In the genomic region with DNA sequence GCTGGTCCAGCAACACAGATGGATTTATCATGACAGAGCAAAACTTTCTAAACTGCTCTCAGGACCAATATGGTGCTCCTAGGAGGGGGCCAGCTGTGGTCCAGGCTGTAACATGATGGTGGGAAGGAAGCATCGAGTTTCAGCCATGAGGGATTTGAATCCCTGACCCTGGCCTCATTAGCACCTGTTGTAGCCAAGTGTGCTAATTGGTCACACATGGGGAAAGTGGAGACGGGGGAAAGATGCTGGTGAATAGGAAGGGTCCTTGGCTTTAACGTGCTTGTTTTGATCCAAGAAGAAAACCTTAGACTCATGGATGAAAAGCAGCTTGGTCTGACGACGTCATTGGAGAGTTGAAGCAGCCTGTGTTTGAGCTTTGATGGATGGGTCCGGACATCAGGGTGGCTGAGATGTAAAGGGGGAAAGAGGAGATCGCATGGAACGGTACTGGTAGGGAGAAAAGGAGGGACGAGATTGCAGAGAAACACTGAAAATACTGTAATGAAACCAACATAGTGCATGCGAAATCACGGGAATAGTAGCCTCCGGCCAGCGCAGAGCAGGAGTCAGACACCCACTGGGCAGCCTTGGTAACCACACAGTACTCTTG, we compare ENCODE assay signal across 25 mouse cellular contexts.
DNase-seq lines count a peak whose midpoint lies in the region; ATAC-seq lines count a peak whose summit lies in the region.
"Had no signal": no experiment of that assay in that cellular context is flagged by ENCODE, and none has a peak within 500 bp of the region (broad histone marks: within the 10 kb centered on the region; RNA-seq: fewer than 3 reads in every experiment).

No protein-coding gene starts in this region.

- no peaks in the 10 kb centered on the region for H3K4me1 ChIP-seq in hindbrain, embryonic 11.5 days (replicated peaks; ENCODE audit: control insufficient read depth, insufficient read depth, low read length)
- H3K4me1 ChIP-seq in hindbrain, embryonic 16.5 days (ENCODE audit: control insufficient read depth, insufficient read depth, low read depth, low read length), result no peaks in the 10 kb centered on the region
- H3K4me1 ChIP-seq in embryonic facial prominence, embryonic 10.5 days, result peaks cover 9% of the 10 kb centered on the region
- peaks cover 15% of the 10 kb centered on the region for H3K4me1 ChIP-seq in limb, embryonic 10.5 days
- H3K4me1 ChIP-seq in midbrain, embryonic 13.5 days (replicated peaks), result no peaks in the 10 kb centered on the region
- H3K4me1 ChIP-seq: heart, embryonic 13.5 days; hindbrain, embryonic 13.5 days; intestine, embryonic 15.5 days; liver, embryonic 15.5 days; midbrain, embryonic 12.5 days had no signal

- H3K9ac ChIP-seq in hindbrain, embryonic 11.5 days (ENCODE audit: low read depth, low read length), result no peak overlapping the region
- H3K9ac ChIP-seq in hindbrain, embryonic 16.5 days (ENCODE audit: low read depth, low read length), result no peak overlapping the region
- H3K9ac ChIP-seq in midbrain, embryonic 13.5 days (replicated peaks), result no peak overlapping the region
- H3K9ac ChIP-seq: forebrain, embryonic 13.5 days; heart, embryonic 13.5 days; hindbrain, embryonic 13.5 days; intestine, embryonic 15.5 days; liver, embryonic 15.5 days; midbrain, embryonic 12.5 days had no signal

- H3K27ac ChIP-seq in hindbrain, embryonic 11.5 days (ENCODE audit: low read depth, low read length), result no peak overlapping the region
- H3K27ac ChIP-seq in hindbrain, embryonic 16.5 days (ENCODE audit: low read depth, low read length), result no peak overlapping the region
- no peak overlapping the region for H3K27ac ChIP-seq in embryonic facial prominence, embryonic 10.5 days (replicated peaks)
- H3K27ac ChIP-seq in limb, embryonic 10.5 days, result 0 out of 2 replicates have a peak overlapping the region, but pooled peaks have one; percentile 22
- H3K27ac ChIP-seq in midbrain, embryonic 13.5 days, result no peak overlapping the region
- H3K27ac ChIP-seq: forebrain, embryonic 13.5 days; heart, embryonic 13.5 days; hindbrain, embryonic 13.5 days; intestine, embryonic 15.5 days; liver, embryonic 15.5 days; midbrain, embryonic 12.5 days had no signal

- H3K4me3 ChIP-seq in hindbrain, embryonic 11.5 days (ENCODE audit: low read depth, low read length), result no peak overlapping the region
- H3K4me3 ChIP-seq in hindbrain, embryonic 16.5 days (ENCODE audit: low read length), result no peak overlapping the region
- H3K4me3 ChIP-seq in embryonic facial prominence, embryonic 10.5 days, result no peak overlapping the region
- no peak overlapping the region for H3K4me3 ChIP-seq in limb, embryonic 10.5 days
- H3K4me3 ChIP-seq in midbrain, embryonic 13.5 days (replicated peaks), result no peak overlapping the region
- H3K4me3 ChIP-seq: erythroblast, embryonic 14.5 days; forebrain, embryonic 13.5 days; heart, embryonic 13.5 days; hindbrain, embryonic 13.5 days; intestine, embryonic 15.5 days; liver, embryonic 15.5 days; midbrain, embryonic 12.5 days had no signal

- H3K4me2 ChIP-seq in hindbrain, embryonic 11.5 days (replicated peaks; ENCODE audit: low read depth, low read length), result no peak overlapping the region
- H3K4me2 ChIP-seq in hindbrain, embryonic 16.5 days (ENCODE audit: low read length), result no peak overlapping the region
- H3K4me2 ChIP-seq in midbrain, embryonic 13.5 days (replicated peaks), result no peak overlapping the region
- H3K4me2 ChIP-seq: forebrain, embryonic 13.5 days; heart, embryonic 13.5 days; hindbrain, embryonic 13.5 days; intestine, embryonic 15.5 days; liver, embryonic 15.5 days; midbrain, embryonic 12.5 days had no signal

- no peaks in the 10 kb centered on the region for H3K27me3 ChIP-seq in hindbrain, embryonic 11.5 days (ENCODE audit: control insufficient read depth, insufficient read depth, low read length)
- H3K27me3 ChIP-seq in hindbrain, embryonic 16.5 days (replicated peaks; ENCODE audit: control insufficient read depth, insufficient read depth, low read length), result no peaks in the 10 kb centered on the region
- no peaks in the 10 kb centered on the region for H3K27me3 ChIP-seq in embryonic facial prominence, embryonic 10.5 days (replicated peaks; ENCODE audit: low read depth, poor library complexity, severe bottlenecking)
- H3K27me3 ChIP-seq in limb, embryonic 10.5 days (ENCODE audit: low read depth, poor library complexity, severe bottlenecking), result no peaks in the 10 kb centered on the region
- no peaks in the 10 kb centered on the region for H3K27me3 ChIP-seq in midbrain, embryonic 13.5 days
- H3K27me3 ChIP-seq: forebrain, embryonic 13.5 days; heart, embryonic 13.5 days; hindbrain, embryonic 13.5 days; intestine, embryonic 15.5 days; liver, embryonic 15.5 days; midbrain, embryonic 12.5 days had no signal

- no peaks in the 10 kb centered on the region for H3K36me3 ChIP-seq in hindbrain, embryonic 11.5 days (ENCODE audit: control insufficient read depth, insufficient read depth, low read length)
- H3K36me3 ChIP-seq in hindbrain, embryonic 16.5 days (ENCODE audit: control insufficient read depth, insufficient read depth, low read length), result no peaks in the 10 kb centered on the region
- H3K36me3 ChIP-seq in embryonic facial prominence, embryonic 10.5 days (replicated peaks), result no peaks in the 10 kb centered on the region
- no peaks in the 10 kb centered on the region for H3K36me3 ChIP-seq in limb, embryonic 10.5 days
- H3K36me3 ChIP-seq in midbrain, embryonic 13.5 days, result no peaks in the 10 kb centered on the region
- H3K36me3 ChIP-seq: heart, embryonic 13.5 days; hindbrain, embryonic 13.5 days; intestine, embryonic 15.5 days; liver, embryonic 15.5 days; midbrain, embryonic 12.5 days had no signal

- 67% methylated on average over 13 of the region's 13 CpGs for WGBS in hindbrain, embryonic 11.5 days
- WGBS in hindbrain, embryonic 16.5 days, result 69% methylated on average over 13 of the region's 13 CpGs
- 59% methylated on average over 13 of the region's 13 CpGs for WGBS in embryonic facial prominence, embryonic 10.5 days
- 57% methylated on average over 13 of the region's 13 CpGs for WGBS in limb, embryonic 10.5 days
- 75% methylated on average over 13 of the region's 13 CpGs for WGBS in midbrain, embryonic 13.5 days

- no peak for ATAC-seq in hindbrain, embryonic 11.5 days (ENCODE audit: low FRiP score)
- no peak for ATAC-seq in hindbrain, embryonic 16.5 days
- no peak for ATAC-seq in midbrain, embryonic 13.5 days
- ATAC-seq: forebrain, embryonic 13.5 days; intestine, embryonic 15.5 days; lung, postnatal 0 days had no signal

- no peaks in the 10 kb centered on the region for H3K9me3 ChIP-seq in hindbrain, embryonic 11.5 days (ENCODE audit: control insufficient read depth, low read length)
- H3K9me3 ChIP-seq in hindbrain, embryonic 16.5 days (ENCODE audit: control insufficient read depth, low read length), result no peaks in the 10 kb centered on the region; the same call in 1 of the 2 replicates
- H3K9me3 ChIP-seq in embryonic facial prominence, embryonic 10.5 days, result no peaks in the 10 kb centered on the region
- H3K9me3 ChIP-seq in limb, embryonic 10.5 days (replicated peaks), result no peaks in the 10 kb centered on the region
- H3K9me3 ChIP-seq in midbrain, embryonic 13.5 days, result no peaks in the 10 kb centered on the region
- H3K9me3 ChIP-seq: forebrain, embryonic 13.5 days; heart, embryonic 13.5 days; hindbrain, embryonic 13.5 days; intestine, embryonic 15.5 days; liver, embryonic 15.5 days; midbrain, embryonic 12.5 days had no signal

- DNase-seq in hindbrain, embryonic 11.5 days (ENCODE audit: low spot score), result peak; percentile 19
- peak; percentile 64 for DNase-seq in embryonic facial prominence, embryonic 10.5 days (ENCODE audit: low spot score)
- peak; percentile 57 for DNase-seq in limb, embryonic 10.5 days (ENCODE audit: low spot score)
- DNase-seq in lung, adult 18-20 months, result no peak
- DNase-seq in heart, adult 9 months (ENCODE audit: low spot score in 2 of 2), result no peak
- DNase-seq: adrenal gland, adult 2 months; cerebellum, adult 11-12 months; cerebellum, postnatal 10 days; gastrocnemius, postnatal 10 days; heart, postnatal 14 days; kidney, adult 9 months; kidney, postnatal 14 days; layer of hippocampus, postnatal 36 days; liver; spleen, adult 18-20 months had no signal

Comparison
In these comparisons a context has a peak if more than half of its experiments do, and no peak if none do; other contexts are left out.
1. DNase-seq: peak in hindbrain, embryonic 11.5 days (single experiment), embryonic facial prominence, embryonic 10.5 days (single experiment) and limb, embryonic 10.5 days (single experiment); none in lung, adult 18-20 months (0 of 2) and heart, adult 9 months (0 of 2).